Mouse (Mus musculus) mesoderm, embryonic 11.5 days (tissue): Measurements from ENCODE around the gene Slc29a2.
"Not testable (repeated sequence)": the region's sequence is repeated elsewhere in the genome, so short reads cannot be mapped to it uniquely, and the experiment has no call there.

ENCODE experiments used
- DNase-seq: peaks from one replicate; pipeline ENCODE4 v3.0.0-alpha.2; 2012; ENCODE audit warnings: low read depth, low spot score

Slc29a2 gene

DNA sequence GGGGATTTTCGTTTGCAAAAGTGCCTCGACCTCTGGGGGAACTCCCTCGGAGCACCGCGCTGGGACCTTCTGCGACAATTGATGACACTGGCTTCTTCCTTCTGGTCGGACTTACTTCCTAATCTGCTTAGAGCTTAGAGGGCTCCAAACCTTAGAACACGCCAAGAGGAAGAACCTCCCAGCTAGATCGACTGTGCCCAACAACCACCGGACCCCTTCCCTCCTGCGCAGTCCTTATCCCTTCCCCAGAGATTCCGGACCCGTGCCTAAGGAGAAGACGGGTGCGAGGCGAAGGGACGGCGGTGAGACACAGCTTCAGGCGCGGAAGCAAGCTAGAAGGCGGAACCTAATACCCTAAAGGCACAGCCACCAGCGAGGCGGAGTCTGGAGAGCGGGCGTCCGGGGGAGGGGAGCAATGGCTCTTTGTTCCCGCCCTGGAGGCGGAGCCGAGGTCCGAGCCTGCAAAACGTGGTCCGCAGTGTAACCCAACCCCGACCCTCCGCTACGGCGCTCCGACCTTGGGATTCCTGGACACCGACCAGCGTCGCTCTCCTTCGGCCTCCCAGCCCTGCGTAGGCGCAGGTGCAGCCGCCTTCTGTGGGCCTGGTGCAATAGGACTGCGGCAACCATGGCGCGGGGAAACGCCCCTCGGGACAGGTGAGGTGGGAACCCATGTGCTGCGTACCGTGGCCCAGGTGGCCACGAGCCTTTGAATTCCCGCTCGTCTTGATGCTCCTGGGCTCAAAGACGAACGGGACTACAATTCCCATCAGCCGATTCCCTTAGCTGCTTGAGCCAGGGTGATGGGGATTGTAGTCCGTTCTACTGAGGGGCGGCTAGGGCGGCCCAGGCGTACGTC is at the start of gene Slc29a2:
Slc29a2 (plus strand) TSS at position 240 of the 859 bp plus-strand sequence.
- peak; percentile 94 for DNase-seq

GRCm38 (mm10) chr19:4981767-4982166 is 41.9 kb upstream of the Slc29a2 start:
- peak; percentile 82 for DNase-seq

GRCm38 (mm10) chr19:4989013-4989412 is 34.6 kb upstream of the Slc29a2 start:
- peak; percentile 94 for DNase-seq

DNA sequence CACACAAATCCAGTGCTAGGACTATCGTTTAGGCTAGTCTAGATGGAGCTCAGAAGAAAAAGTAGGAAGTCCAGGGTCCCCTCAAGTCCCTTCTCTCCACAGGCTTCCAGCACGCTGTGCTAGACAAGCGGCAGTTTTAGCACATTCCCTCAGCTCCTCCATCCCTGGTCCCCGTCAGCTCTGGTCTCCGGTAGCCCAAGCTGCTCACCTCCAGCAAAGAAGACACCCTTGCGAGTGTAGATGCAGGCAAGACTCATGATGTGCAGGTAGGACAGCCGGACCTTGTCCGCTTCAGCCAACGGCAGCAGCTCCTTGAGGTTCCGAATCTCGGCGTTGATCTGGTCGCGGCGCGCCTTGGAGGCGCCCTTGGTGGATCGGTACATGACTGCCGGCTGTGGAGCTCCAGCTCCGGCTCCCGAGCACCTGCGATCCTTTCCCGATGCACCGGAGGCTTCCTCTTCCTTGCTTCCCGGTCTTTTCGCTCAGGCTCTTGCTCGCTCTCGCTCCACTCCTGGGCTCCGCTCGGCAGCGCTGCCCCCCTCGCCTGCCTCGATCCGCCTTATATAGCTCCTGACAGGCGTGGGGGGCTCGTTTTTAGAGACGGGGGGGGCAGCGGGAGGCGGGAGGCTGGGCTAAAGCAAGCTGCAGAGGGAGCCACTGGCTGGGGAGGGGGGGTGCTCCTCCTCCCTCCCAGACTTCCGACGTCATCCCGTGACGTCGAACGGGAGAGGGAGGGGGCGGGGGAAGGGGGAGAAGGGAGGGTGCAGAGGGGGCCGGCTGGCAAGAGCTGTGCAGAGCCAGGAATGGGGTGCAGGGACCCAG is 34.0 kb upstream of the Slc29a2 start:
- no peak for DNase-seq

DNA sequence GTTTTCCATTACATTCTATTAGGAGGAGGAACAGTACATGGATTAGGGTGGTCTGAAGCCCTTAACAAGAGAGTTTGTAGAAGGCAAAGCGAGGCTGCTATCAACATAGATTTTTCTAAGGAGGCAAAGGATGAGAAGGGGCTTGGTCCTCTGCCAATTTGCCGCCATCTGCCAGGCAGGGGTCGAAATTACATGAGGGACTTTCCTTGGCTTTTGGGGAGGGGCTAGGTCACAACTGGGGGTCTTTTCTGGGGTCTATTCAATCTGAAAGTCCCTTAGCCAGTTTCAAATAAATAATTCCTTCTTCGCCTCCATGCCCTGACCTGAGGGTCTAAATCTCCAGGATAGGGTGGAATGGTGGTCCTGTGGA is 33.4 kb upstream of the Slc29a2 start, which contains the start of gene Npas4:
Npas4 (minus strand) TSS at position 61 of the 370 bp plus-strand sequence.
- no peak for DNase-seq

- DNase-seq, result no peak
Measured at GRCm38 (mm10) chr19:4990716-4991115, 32.9 kb upstream of the Slc29a2 start.

- peak; percentile 31 for DNase-seq
Measured at GRCm38 (mm10) chr19:4992371-4992770, 31.3 kb upstream of the Slc29a2 start.

DNA sequence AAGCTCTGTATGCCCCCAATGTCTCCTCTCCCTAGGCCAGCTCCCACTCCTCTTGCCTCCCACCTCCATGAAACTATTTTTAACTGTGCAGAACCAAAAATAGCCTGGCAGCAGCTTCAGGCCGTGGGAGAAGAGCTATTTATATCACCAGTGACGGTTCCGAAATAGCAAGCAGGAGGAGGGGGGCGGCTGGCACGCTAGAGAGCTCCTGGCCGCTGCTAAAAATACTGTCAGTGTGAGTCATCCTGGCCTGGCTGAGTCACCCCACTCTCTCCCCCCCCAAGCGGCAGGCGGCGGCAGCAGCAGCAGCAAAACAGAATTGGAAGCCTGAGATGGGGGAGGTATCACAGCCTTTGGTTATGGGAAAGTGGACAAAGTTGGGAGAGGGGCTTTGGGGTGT is 30.8 kb upstream of the Slc29a2 start:
- DNase-seq, result no peak

DNA sequence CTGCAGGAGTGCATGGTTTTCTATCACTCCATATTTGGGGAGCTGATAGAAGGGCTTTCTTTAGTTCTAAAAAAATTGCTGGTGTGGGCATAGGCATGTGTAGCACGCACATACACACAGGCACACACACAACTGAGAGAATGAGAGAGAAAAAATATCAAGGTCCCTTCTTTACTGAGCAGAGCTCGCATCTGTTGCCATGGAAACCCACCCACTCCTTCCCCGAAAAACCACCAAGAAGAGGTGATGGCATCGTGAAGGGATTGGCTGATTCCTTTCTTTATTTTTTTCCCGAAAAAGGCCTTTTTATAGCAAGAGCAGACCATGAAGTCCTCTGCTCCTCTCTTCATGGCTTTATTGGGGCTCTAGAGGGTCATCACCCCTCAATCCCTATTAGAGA is 29.6 kb upstream of the Slc29a2 start:
- no peak for DNase-seq

GRCm38 (mm10) chr19:4999445-5000140 is 24.1 kb upstream of the Slc29a2 start:
- no peak for DNase-seq

DNA sequence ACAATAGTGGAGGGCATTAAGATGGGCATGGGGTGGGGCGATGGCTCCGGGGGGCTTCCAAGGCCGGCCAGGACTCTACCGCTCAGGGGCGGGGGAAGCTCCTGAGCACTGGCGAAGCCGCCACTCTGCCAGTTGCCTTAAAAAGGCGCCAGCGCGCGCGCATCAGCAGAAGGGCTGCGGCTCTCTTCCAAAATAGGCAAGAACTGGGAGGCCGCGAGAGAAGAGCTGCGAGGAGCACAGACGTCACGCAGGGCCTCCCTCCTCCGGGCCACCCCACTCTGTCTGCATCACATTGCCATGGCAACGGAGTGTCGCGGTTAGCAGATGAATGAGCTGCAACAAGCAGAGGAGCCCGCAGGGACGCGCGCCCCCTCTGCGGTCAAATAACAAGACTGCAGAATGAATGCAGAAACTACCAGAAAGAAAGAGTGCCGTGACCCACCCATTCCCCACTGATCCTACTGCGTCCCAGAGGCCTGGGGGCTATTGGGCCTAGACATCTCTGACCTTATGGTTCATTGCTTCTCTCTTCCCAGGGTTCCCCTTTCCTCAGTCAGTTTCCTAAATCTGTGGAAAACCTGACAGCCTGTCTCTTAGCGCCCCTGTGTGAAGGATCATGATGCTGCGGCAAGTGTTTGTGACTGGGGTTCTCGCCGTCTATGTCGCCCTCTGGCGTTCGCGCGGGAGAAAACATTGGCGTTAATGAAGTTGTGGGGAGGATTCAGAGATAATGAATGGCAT is 21.8 kb upstream of the Slc29a2 start:
- DNase-seq, result peak; percentile 93

GRCm38 (mm10) chr19:5003644-5004043 is 20.0 kb upstream of the Slc29a2 start:
- not testable (repeated sequence) for DNase-seq

DNA sequence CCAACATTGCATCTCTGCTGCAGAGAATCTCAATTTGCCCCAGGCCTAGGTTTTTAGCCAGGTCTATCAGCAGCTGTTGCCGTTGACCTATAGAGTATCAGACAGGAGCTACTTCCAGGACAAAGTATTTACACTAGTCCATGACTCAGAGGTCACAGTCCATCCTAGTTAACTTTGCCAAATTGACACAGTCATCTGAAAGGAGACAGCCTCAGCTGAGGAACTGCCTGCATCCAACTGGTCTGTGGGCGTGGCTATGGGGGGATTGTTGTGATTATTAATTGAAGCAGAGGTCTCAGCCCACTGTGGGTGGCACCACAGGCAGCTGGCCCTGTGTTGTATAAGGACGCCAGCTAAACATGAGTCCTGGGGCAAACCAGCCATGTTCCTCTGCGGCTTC is 18.7 kb upstream of the Slc29a2 start:
- DNase-seq, result no peak

DNA sequence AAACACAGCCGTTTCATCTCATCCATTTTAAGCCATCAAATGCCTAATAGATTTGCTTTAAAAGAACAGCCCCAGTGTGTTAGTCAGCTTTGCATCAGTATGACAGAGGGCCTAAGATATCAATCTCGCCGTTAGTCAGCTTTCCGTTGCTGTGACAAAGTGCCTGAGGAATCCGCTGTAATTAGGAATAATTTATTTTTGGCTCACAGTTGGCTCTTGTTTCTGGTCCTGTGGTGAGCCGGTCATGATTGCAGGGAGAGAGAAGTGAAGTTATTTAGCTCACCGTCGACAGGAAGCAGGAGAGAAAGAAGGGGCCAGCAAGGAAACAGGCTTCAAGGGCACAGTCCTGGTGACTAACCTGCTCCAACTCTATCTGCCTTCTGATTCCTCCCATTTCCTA is 10.5 kb upstream of the Slc29a2 start:
- no peak for DNase-seq

DNA sequence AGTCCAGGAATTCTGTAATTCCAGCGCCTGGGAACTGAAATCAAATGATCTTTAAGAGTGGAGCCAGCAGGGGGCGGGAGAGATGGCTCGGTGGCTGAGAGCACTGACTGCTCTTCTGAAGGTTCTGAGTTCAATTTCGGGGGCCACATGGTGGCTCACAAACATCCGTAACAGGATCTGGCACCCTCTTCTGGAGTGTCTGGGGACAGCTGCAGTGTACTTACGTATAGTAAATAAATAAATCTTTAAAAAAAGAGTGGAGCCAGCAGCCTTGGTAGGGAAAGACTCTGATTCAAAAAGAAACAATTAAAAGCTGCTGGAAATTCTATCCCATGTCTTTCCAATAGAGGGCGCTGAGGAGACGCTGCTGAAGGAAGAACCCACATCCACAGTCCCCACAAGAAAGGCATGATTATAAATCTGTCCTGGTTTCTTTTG is 8.7 kb upstream of the Slc29a2 start:
- DNase-seq, result peak; percentile 70

GRCm38 (mm10) chr19:5016221-5016742 is 7.4 kb upstream of the Slc29a2 start:
- DNase-seq, result peak; percentile 34

GRCm38 (mm10) chr19:5016782-5017181 is 6.9 kb upstream of the Slc29a2 start:
- DNase-seq, result peak; percentile 86

DNA sequence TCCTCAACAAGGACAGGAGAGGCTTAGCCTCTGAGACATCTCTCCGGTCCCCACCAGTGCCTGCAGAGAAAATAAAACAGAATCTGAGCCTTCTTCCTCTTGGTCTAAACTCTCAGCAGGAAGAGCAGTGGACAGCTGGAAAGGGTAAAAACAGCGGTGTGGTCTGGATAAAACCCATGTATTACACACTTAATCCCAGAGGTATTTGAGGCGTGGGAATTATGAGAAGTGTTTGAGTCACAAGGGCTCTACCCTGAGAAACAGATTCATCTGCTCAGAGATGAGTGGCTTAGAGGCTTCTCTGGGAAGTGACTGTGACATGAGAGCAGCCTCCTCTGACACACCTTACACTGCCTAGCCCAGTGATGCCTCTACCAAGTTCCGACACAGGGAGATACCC is 6.0 kb upstream of the Slc29a2 start:
- DNase-seq, result no peak

- no peak for DNase-seq
Measured at GRCm38 (mm10) chr19:5018191-5018590, 5.5 kb upstream of the Slc29a2 start.

GRCm38 (mm10) chr19:5021416-5021815 is 2.2 kb upstream of the Slc29a2 start:
- DNase-seq, result no peak

GRCm38 (mm10) chr19:5026111-5026510 is 2.5 kb downstream of the Slc29a2 start:
- DNase-seq, result no peak
